Comparison of ENCODE assay signal across 19 mouse cellular contexts in the genomic region with DNA sequence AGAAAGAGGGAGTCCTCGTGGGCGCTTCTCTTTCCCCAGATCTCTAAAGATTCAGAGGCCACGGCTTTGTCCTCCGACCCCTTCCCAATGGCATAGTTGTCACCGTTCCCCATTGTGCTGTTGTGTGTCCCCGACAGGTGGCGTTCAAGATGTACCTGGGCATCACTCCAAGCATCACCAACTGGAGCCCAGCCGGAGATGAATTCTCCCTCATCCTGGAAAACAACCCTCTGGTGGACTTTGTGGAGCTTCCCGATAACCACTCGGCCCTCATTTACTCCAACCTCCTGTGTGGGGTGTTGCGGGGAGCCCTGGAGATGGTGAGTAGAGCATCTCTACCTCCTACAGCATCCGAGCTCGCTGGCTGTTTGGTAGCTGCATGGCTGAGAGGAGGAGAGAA. TPM values are rescaled to one million over a fixed set of nuclear protein-coding genes. Genes with fewer than 3 reads are reported as not detected.
DNase-seq lines count a peak whose midpoint lies in the region; ATAC-seq and TF ChIP-seq lines count a peak whose summit lies in the region.
"Had no signal": no experiment of that assay in that cellular context is flagged by ENCODE, and none has a peak within 500 bp of the region (broad histone marks: within the 10 kb centered on the region; RNA-seq: fewer than 3 reads in every experiment).

No protein-coding gene starts in this region.

- H3K4me1 ChIP-seq in cerebellum, adult 2 months (ENCODE audit: control insufficient read depth, insufficient read depth, low read length), result peaks cover 18% of the 10 kb centered on the region
- H3K4me1 ChIP-seq in cortical plate, adult 2 months (ENCODE audit: control insufficient read depth, insufficient read depth, low read length), result peaks cover 1% of the 10 kb centered on the region; the same call in 1 of the 2 replicates

- peak; percentile 59 to 68 for DNase-seq in layer of hippocampus, postnatal 10 days (ENCODE audit: low spot score in 2 of 2)
- no peak for DNase-seq in layer of hippocampus, adult 9-10 months (ENCODE audit: low spot score)
- DNase-seq in cerebellum, adult 2 months, result peak; percentile 92
- DNase-seq in urinary bladder, adult 2 months (ENCODE audit: low spot score), result no peak
- no peak for DNase-seq in right cerebral cortex, postnatal 10 days (ENCODE audit: low spot score in 2 of 2)
- DNase-seq: adrenal gland, adult 2 months; heart, postnatal 10 days; kidney, postnatal 10 days; right cerebral cortex, adult 18-20 months had no signal

- peak; percentile 81 for TF ChIP-seq CTCF in cerebellum, adult 2 months (IDR thresholded peaks at IDR 0.05; ENCODE audit: borderline replicate concordance, insufficient read depth, low read depth, low read length)
- TF ChIP-seq CTCF in cortical plate, adult 2 months (IDR thresholded peaks at IDR 0.05; ENCODE audit: extremely low read depth, insufficient read depth, low read length), result peak; percentile 46; the same call in 1 of the 2 replicates

- peak; percentile 52; the same call in 1 of the 2 replicates for TF ChIP-seq POLR2A in cerebellum, adult 2 months (IDR thresholded peaks at IDR 0.05; ENCODE audit: borderline replicate concordance, insufficient read depth, low read length)
- TF ChIP-seq POLR2A in cortical plate, adult 2 months (IDR thresholded peaks at IDR 0.05; ENCODE audit: extremely low read depth, insufficient read depth, low read length), result no peak

- no peaks in the 10 kb centered on the region for H3K27me3 ChIP-seq in cerebellum, adult 2 months (ENCODE audit: control insufficient read depth, insufficient read depth, low read length)
- H3K27me3 ChIP-seq: hindbrain, embryonic 13.5 days; intestine, embryonic 15.5 days; limb, embryonic 13.5 days had no signal

- peak; percentile 60; the same call in 1 of the 2 replicates for ATAC-seq in cerebellum, adult (ENCODE audit: insufficient number of reproducible peaks, low FRiP score, low TSS enrichment)
- ATAC-seq: intestine, embryonic 15.5 days had no signal

- H3K4me3 ChIP-seq in cerebellum, adult 2 months (replicated peaks; ENCODE audit: insufficient read depth, low read depth, low read length), result peak overlapping the region; percentile 71
- no peak overlapping the region for H3K4me3 ChIP-seq in cortical plate, adult 2 months (ENCODE audit: insufficient read depth, low read length)
- H3K4me3 ChIP-seq: forebrain, embryonic 10.5 days; heart, embryonic 10.5 days; hindbrain, embryonic 13.5 days; intestine, embryonic 15.5 days; limb, embryonic 13.5 days had no signal

- peak overlapping the region; percentile 86 for H3K27ac ChIP-seq in cerebellum, adult 2 months (ENCODE audit: insufficient read depth, low read length)
- no peak overlapping the region for H3K27ac ChIP-seq in cortical plate, adult 2 months (ENCODE audit: insufficient read depth, low read length)
- H3K27ac ChIP-seq: forebrain, embryonic 10.5 days; heart, embryonic 10.5 days; hindbrain, embryonic 13.5 days; intestine, embryonic 15.5 days; limb, embryonic 13.5 days; liver, embryonic 14.5 days had no signal

- 12% methylated on average over 13 of the region's 13 CpGs for WGBS in cerebellum, adult 2 months

RNA-seq across cellular contexts. Expression of a gene that starts 11.6 kb away (rescaled TPM):
- total RNA-seq in layer of hippocampus, postnatal 10 days (2021), result 10 to 100 TPM; 94.9 to 95.2 TPM
- polyA plus RNA-seq in cerebellum, adult 2 months (2012; rRNA removed), result 175 TPM in 2 replicates
- polyA plus RNA-seq in cortical plate, adult 2 months (2012; rRNA removed), result 111 and 117 TPM in 2 replicates
- polyA plus RNA-seq in urinary bladder, adult 2 months (2012; rRNA removed), result 85.7 and 101 TPM in 2 replicates

RNA-seq across cellular contexts. Expression of a gene that starts 12.8 kb away (rescaled TPM):
- 1 to 10 TPM; 1.6 to 3.6 TPM for total RNA-seq in layer of hippocampus, postnatal 10 days (2021)
- polyA plus RNA-seq in cerebellum, adult 2 months (2012; rRNA removed), result 0.93 and 2.0 TPM in 2 replicates
- 0.36 and 0.52 TPM in 2 replicates for polyA plus RNA-seq in cortical plate, adult 2 months (2012; rRNA removed)
- 17.6 and 22.6 TPM in 2 replicates for polyA plus RNA-seq in urinary bladder, adult 2 months (2012; rRNA removed)
- total RNA-seq: megakaryocyte progenitor cell, adult 5-6 weeks had no signal
- polyA plus RNA-seq: G1E had no signal

RNA-seq across cellular contexts. Expression of a gene that starts 17.6 kb away (rescaled TPM):
- 100 to 1,000 TPM; 204 to 206 TPM for total RNA-seq in layer of hippocampus, postnatal 10 days (2021)
- polyA plus RNA-seq in cerebellum, adult 2 months (2012; rRNA removed), result 274 and 283 TPM in 2 replicates
- polyA plus RNA-seq in cortical plate, adult 2 months (2012; rRNA removed), result 206 and 215 TPM in 2 replicates
- 103 and 127 TPM in 2 replicates for polyA plus RNA-seq in urinary bladder, adult 2 months (2012; rRNA removed)

RNA-seq across cellular contexts. Expression of a gene that starts 47.8 kb away (rescaled TPM):
- 10 to 100 TPM; 28.3 to 28.4 TPM for total RNA-seq in layer of hippocampus, postnatal 10 days (2021)
- 45.8 and 49.7 TPM in 2 replicates for polyA plus RNA-seq in cerebellum, adult 2 months (2012; rRNA removed)
- 37.7 and 40.3 TPM in 2 replicates for polyA plus RNA-seq in cortical plate, adult 2 months (2012; rRNA removed)
- polyA plus RNA-seq in urinary bladder, adult 2 months (2012; rRNA removed), result 42.3 and 48.2 TPM in 2 replicates

RNA-seq across cellular contexts. Expression of a gene that starts 51.7 kb away (rescaled TPM):
- total RNA-seq in layer of hippocampus, postnatal 10 days (2021), result 1 to 10 TPM; 2.0 to 3.0 TPM
- polyA plus RNA-seq in cerebellum, adult 2 months (2012; rRNA removed), result 4.1 and 4.7 TPM in 2 replicates
- 3.8 and 5.7 TPM in 2 replicates for polyA plus RNA-seq in cortical plate, adult 2 months (2012; rRNA removed)
- polyA plus RNA-seq in urinary bladder, adult 2 months (2012; rRNA removed), result 25.8 and 40.1 TPM in 2 replicates
- total RNA-seq: megakaryocyte progenitor cell, adult 5-6 weeks had no signal
- polyA plus RNA-seq: G1E had no signal

Comparison
In these comparisons a context has a peak if more than half of its experiments do, and no peak if none do; other contexts are left out.
1. DNase-seq: peak in layer of hippocampus, postnatal 10 days (2 of 2) and cerebellum, adult 2 months (2 of 2); none in layer of hippocampus, adult 9-10 months (single experiment), urinary bladder, adult 2 months (single experiment) and right cerebral cortex, postnatal 10 days (0 of 2).